Mouse (Mus musculus) limb, embryonic 14.5 days (tissue): ENCODE results near the gene Hnrnpa2b1. TPM values are rescaled to one million over a fixed set of nuclear protein-coding genes. Genes with fewer than 3 reads are reported as not detected.

Experiments
- ATAC-seq: fragments of 200-750 bp; cut with Nextera tagmentation; 2 replicates; pipeline ENCODE4 v1.8.0; 2017; ENCODE audit warnings: low read depth, moderate number of reproducible peaks, moderate TSS enrichment; ENCODE audit not compliant: low FRiP score
- DNase-seq: peaks from one replicate; pipeline ENCODE4 v3.0.0-alpha.2; 2015; ENCODE audit warnings: low spot score
- H3K27ac ChIP-seq: fragments of 300-500 bp; sonication (generic); replicated peaks from 2 replicates; pipeline ENCODE4 v1.5.1; 2014; ENCODE audit warnings: low read depth, mild to moderate bottlenecking, low read length, moderate library complexity, mixed read lengths
- H3K27me3 ChIP-seq: fragments of 300-500 bp; sonication (generic); 2 replicates; pipeline ENCODE4 v1.6.1; 2014; ENCODE audit warnings: low read length, mixed read lengths; ENCODE audit not compliant: control insufficient read depth, insufficient read depth
- H3K36me3 ChIP-seq: fragments of 300-500 bp; sonication (generic); 2 replicates; pipeline ENCODE4 v1.6.1; 2014; ENCODE audit warnings: mild to moderate bottlenecking, low read length, moderate library complexity, mixed read lengths; ENCODE audit not compliant: control insufficient read depth, insufficient read depth
- H3K4me1 ChIP-seq: fragments of 300-500 bp; sonication (generic); 2 replicates; pipeline ENCODE4 v1.6.1; 2014; ENCODE audit warnings: antibody characterized with exemption, low read length, mixed read lengths; ENCODE audit not compliant: control insufficient read depth, insufficient read depth
- H3K4me2 ChIP-seq: fragments of 300-500 bp; sonication (generic); replicated peaks from 2 replicates; pipeline ENCODE4 v1.6.1; 2014; ENCODE audit warnings: low read depth, mild to moderate bottlenecking, low read length, moderate library complexity; ENCODE audit not compliant: severe bottlenecking
- H3K4me3 ChIP-seq: fragments of 300-500 bp; sonication (generic); replicated peaks from 2 replicates; pipeline ENCODE4 v1.5.1; 2014; ENCODE audit warnings: low read length
- H3K9ac ChIP-seq: fragments of 300-500 bp; sonication (generic); 2 replicates; pipeline ENCODE4 v1.6.1; 2014; ENCODE audit warnings: mild to moderate bottlenecking, low read depth, low read length, moderate library complexity; ENCODE audit not compliant: severe bottlenecking
- H3K9me3 ChIP-seq: fragments of 300-500 bp; sonication (generic); 2 replicates; pipeline ENCODE4 v1.6.1; 2016; ENCODE audit warnings: low read length; ENCODE audit not compliant: control insufficient read depth
- POLR2A ChIP-seq: fragments of 200-500 bp; IDR thresholded peaks from 2 replicates; pipeline ENCODE4 v1.8.0; 2012; ENCODE audit warnings: inconsistent platforms, mild to moderate bottlenecking, moderate library complexity, borderline replicate concordance; ENCODE audit not compliant: insufficient read depth, insufficient read length; ENCODE audit errors: extremely low read depth
- WGBS: fragments of 180-500 bp; shearing (Covaris S2); extraction: QIAGEN DNeasy Blood & Tissue Kit; methylation state at CpG from one replicate; pipeline ENCODE4 v1.1.7; 2014; 5-methylcytosine and 5-hydroxymethylcytosine counted together
- polyA plus RNA-seq, 2 experiments: library from polyadenylated mRNA; depleted of rRNA in 1 of 2; stranded (reverse) in 1 of 2; unstranded in 1 of 2; fragments of >200 nt; fragmentation: Nextera tagmentation in 1 of 2; extraction: Ambion mirVana in 1 of 2; gene quantifications; 2 replicates each; pipeline versions ENCODE4 v1.2.1 to v1.2.3; 2012 to 2014

Gene Hnrnpa2b1
- polyA plus RNA-seq, 2 experiments: 1,002 to 1,691 TPM

DNA sequence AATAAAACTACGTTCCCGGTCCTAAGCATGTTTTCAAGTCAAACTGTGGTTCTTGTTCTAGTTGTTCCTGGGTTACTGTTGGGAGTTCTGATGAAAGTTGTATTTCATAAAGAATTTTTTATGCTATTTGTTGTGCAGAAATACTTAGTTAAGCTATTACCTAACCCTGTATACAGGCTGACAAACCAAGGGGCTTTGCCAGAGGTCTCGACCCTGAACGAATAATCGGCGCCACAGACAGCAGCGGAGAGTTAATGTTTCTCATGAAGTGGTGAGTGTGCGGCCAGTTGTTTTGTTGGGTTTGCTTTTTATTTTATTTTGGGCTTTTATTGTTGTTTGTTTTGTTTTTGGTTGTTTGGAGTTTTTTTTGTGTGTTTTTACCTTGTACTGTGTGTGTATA, 11.9 kb upstream of the Hnrnpa2b1 start:
- ATAC-seq (no peak), DNase-seq (no peak)
- Histone ChIP-seq H3K27ac (no peak overlapping the region), H3K27me3 (no peaks in the 10 kb centered on the region), H3K4me1 (no peaks in the 10 kb centered on the region), H3K9ac (no peak overlapping the region), H3K9me3 (no peaks in the 10 kb centered on the region), H3K4me2 (no peak overlapping the region), H3K4me3 (no peak overlapping the region), H3K36me3 (peaks cover 64% of the 10 kb centered on the region)
- 88% methylated on average over 8 of the region's 8 CpGs for WGBS
- no peak for TF ChIP-seq POLR2A

DNA sequence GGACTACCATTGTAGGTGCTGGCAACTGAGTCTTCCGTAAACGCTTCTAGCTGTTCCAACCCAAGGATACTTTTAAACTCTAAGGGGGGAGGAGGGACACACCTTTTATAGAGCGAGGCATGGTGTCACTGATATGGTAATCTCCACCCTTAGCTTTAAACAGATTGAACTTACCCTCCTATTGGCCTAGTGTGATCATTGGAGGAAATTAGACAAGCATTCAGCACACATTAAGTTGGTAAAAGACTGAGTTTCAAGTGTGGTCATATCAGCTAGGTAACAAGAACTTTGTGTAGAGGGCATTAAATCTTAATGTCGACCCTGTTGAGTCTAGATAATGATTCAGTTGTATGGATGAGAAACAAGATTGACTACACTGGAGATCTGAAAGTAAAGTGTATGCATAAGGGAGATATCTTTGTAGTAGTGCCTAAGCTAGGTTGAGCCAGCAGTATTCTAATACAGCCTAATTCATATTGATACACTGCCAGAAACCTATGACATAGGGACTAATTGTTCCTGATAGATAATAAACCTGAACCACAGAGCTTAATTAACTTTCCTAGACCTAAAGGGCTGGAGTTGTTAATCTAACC, 9.5 kb upstream of the Hnrnpa2b1 start:
- WGBS: 94% methylated on average over 4 of the region's 4 CpGs
- no peaks in the 10 kb centered on the region for H3K9me3 ChIP-seq
- H3K36me3 ChIP-seq: peaks cover 78% of the 10 kb centered on the region
- ATAC-seq (no peak), DNase-seq (no peak)
- no peak for TF ChIP-seq POLR2A
- no peak overlapping the region for H3K4me3 ChIP-seq
- H3K9ac ChIP-seq: no peak overlapping the region
- no peaks in the 10 kb centered on the region for H3K4me1 ChIP-seq
- H3K27me3 ChIP-seq: no peaks in the 10 kb centered on the region
- no peak overlapping the region for H3K27ac ChIP-seq
- H3K4me2 ChIP-seq: no peak overlapping the region

DNA sequence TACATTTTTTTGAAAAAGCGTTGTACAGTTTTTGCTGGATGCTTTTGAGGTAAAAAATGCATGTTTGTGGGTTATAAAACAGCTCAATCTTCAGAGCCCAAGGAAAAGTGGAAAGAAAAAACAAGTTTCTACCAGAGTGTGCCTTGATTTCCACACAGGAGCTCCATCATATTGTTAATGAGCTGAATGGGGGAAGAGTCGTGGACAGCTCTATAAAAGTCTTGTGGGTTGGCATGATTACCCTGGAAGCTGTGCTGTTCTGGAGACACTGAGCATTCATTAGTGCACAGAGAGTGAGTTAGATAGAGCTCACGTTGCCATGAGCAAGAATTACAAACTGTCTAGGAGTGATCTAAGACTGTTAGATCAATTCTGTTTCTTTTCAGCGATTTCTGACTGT, 2.5 kb upstream of the Hnrnpa2b1 start:
- H3K4me3 ChIP-seq: peak overlapping the region; percentile 99
- H3K4me1 ChIP-seq: peaks cover 14% of the 10 kb centered on the region
- no peaks in the 10 kb centered on the region for H3K9me3 ChIP-seq
- no peak for TF ChIP-seq POLR2A
- 41% methylated on average over 4 of the region's 4 CpGs for WGBS
- H3K27me3 ChIP-seq: no peaks in the 10 kb centered on the region
- ATAC-seq (no peak), DNase-seq (no peak)
- no peak overlapping the region for H3K27ac ChIP-seq
- H3K4me2 ChIP-seq: peak overlapping the region; percentile 66
- H3K9ac ChIP-seq: peak overlapping the region; percentile 100
- H3K36me3 ChIP-seq: peaks cover 45% of the 10 kb centered on the region

DNA sequence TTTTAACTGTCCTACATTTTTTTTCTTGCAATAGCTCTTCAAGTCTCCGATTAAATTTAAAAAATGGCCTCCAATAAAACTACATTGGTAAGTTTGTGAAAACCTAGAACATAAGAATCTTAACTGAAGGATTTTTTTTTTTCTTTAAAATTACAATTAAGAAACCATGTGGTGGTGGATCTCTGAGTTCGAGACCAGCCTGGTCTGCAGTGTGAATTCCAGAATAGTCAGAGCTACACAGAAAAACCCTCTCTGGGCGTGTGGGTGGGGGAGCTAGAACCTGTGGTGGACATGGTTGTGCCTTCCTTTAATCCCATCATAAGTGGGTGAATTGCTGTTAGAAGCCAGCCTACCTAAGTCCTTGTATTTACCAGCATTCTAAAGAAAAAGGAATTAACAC, 2.1 kb upstream of the Hnrnpa2b1 start:
- Histone ChIP-seq H3K9me3 (no peaks in the 10 kb centered on the region), H3K36me3 (peaks cover 45% of the 10 kb centered on the region), H3K27me3 (no peaks in the 10 kb centered on the region), H3K4me3 (peak overlapping the region; percentile 99), H3K4me2 (peak overlapping the region; percentile 66), H3K27ac (no peak overlapping the region; the same call in 1 of the 2 replicates), H3K4me1 (peaks cover 17% of the 10 kb centered on the region), H3K9ac (peak overlapping the region; percentile 100)
- DNase-seq (no peak), ATAC-seq (no peak)
- no peak for TF ChIP-seq POLR2A
- WGBS: 9% methylated on average over 3 of the region's 3 CpGs

DNA sequence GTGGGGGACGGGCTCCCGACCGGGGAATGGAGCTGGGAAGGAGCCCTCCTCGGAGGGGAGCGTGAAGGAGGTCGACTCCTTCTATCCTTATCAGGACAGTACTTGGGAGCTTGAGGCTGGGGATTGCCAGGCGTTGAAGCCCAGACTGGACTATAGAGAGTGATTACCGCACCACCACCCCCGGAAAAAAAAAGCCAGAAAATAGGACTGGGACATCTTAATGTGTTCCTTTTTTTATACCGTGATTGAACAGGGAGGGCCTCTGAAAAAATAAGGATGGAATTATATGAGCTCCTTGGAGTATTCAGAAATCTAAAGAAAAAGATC, 1.4 kb upstream of the Hnrnpa2b1 start:
- peak overlapping the region; percentile 99 for H3K4me3 ChIP-seq
- peaks cover 46% of the 10 kb centered on the region for H3K36me3 ChIP-seq
- no peaks in the 10 kb centered on the region for H3K9me3 ChIP-seq
- peaks cover 19% of the 10 kb centered on the region for H3K4me1 ChIP-seq
- no peak for TF ChIP-seq POLR2A
- ATAC-seq (no peak), DNase-seq (no peak)
- H3K27ac ChIP-seq: peak overlapping the region; percentile 100
- 0% methylated on average over 10 of the region's 10 CpGs for WGBS
- H3K4me2 ChIP-seq: peak overlapping the region; percentile 66
- no peaks in the 10 kb centered on the region for H3K27me3 ChIP-seq
- H3K9ac ChIP-seq: peak overlapping the region; percentile 100
